Mouse (Mus musculus) ES-Bruce4 (cell line): ENCODE results near the gene Clrn3.

Experiments used
- CTCF ChIP-seq: IDR thresholded peaks from one replicate; pipeline ENCODE4 v1.8.1; 2011; ENCODE audit warnings: low read depth, low read length
- EP300 ChIP-seq: IDR thresholded peaks from 2 replicates; pipeline ENCODE4 v1.6.1; 2011; ENCODE audit warnings: low read depth, low read length; ENCODE audit not compliant: insufficient read depth
- POLR2A ChIP-seq: IDR thresholded peaks from one replicate; pipeline ENCODE4 v1.8.1; 2011; ENCODE audit warnings: low read length; ENCODE audit not compliant: insufficient read depth

DNA sequence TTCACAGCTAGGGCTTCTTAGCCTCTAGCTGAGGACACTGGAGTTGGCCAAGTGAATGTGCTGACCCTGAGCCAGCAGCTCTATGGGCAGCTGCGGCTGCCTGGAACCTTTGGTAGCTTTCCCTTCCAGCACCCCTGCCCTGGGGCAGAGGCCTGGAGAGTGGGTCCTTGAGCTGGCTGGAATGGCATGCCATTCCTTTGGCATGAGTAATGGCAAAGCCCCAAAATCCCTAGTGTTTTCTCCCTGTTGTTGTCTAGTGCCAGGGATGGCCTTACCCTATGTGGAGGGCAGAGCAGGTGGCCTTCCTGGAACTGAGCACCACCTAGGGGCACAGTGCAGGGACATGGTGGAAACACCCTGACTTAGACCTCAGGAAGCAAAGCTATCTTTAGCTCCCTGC lies 23.1 kb upstream of the Clrn3 start:
- TF ChIP-seq POLR2A = no peak
- TF ChIP-seq CTCF = no peak
- no peak for TF ChIP-seq EP300
